Mouse (Mus musculus): ENCODE measurements around the gene Gata5. TPM values are rescaled to one million over a fixed set of nuclear protein-coding genes. Genes with fewer than 3 reads are reported as not detected.

Gata5 gene
- polyA plus RNA-seq, 1 experiment from 2014 or later = not detected

Other genes with a start within 250 kb of the Gata5 start
- 0.46 and 0.49 TPM in 2 replicates for gene Hrh3, start 230.2 kb downstream of the Gata5 start, polyA plus RNA-seq (2015; fragmentation: Nextera tagmentation; extraction: Ambion mirVana)
- 26.5 and 27.3 TPM in 2 replicates for gene Osbpl2, start 215.4 kb downstream of the Gata5 start, polyA plus RNA-seq (2015; fragmentation: Nextera tagmentation; extraction: Ambion mirVana)
- 195 TPM in 2 replicates for gene Adrm1, start 163.2 kb downstream of the Gata5 start, polyA plus RNA-seq (2015; fragmentation: Nextera tagmentation; extraction: Ambion mirVana)
- gene Lama5, start 108.8 kb downstream of the Gata5 start, polyA plus RNA-seq (2015; fragmentation: Nextera tagmentation; extraction: Ambion mirVana) = 4.8 and 6.6 TPM in 2 replicates
- gene Rps21, start 77.3 kb downstream of the Gata5 start, polyA plus RNA-seq (2015; fragmentation: Nextera tagmentation; extraction: Ambion mirVana) = 928 and 961 TPM in 2 replicates
- gene Cables2, start 61.2 kb downstream of the Gata5 start, polyA plus RNA-seq (2015; fragmentation: Nextera tagmentation; extraction: Ambion mirVana) = 6.4 and 7.1 TPM in 2 replicates
- gene Rbbp8nl, start 44.8 kb downstream of the Gata5 start, polyA plus RNA-seq (2015; fragmentation: Nextera tagmentation; extraction: Ambion mirVana) = 0.05 TPM in 1 of 2 replicates, not detected in the other
- 8.1 and 8.9 TPM in 2 replicates for gene Slco4a1, start 121.5 kb upstream of the Gata5 start, polyA plus RNA-seq (2015; fragmentation: Nextera tagmentation; extraction: Ambion mirVana)
- gene Ntsr1, start 165.3 kb upstream of the Gata5 start, polyA plus RNA-seq (2015; fragmentation: Nextera tagmentation; extraction: Ambion mirVana) = 0.04 and 0.10 TPM in 2 replicates
- 44.8 and 51.1 TPM in 2 replicates for gene Mrgbp, start 246.6 kb upstream of the Gata5 start, polyA plus RNA-seq (2015; fragmentation: Nextera tagmentation; extraction: Ambion mirVana)

Measured in thymus, postnatal 0 days (tissue).